Mouse (Mus musculus): ENCODE results near the gene Cask. TPM values are rescaled to one million over a fixed set of nuclear protein-coding genes. Genes with fewer than 3 reads are reported as not detected.

The Cask gene
- polyA plus RNA-seq, 1 experiment from 2014 or later = 64.5 TPM

DNA sequence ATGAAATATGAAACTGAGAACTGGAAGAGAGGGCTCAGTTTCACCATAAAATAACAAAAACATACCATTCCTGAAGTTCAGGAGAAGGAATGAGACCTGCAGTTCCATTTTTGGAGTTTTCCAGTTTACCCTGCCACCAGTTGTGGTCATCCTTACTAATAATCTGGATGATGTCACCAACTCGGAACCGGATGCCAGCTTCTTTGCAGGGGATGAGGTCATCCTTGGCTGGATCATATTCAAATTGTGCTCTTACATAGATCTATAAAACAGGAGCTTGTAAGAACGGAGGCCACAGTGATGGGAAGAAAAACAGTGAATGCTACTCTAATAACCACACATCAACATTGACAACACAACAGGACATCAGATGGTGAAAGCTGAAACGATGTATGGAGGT is 302.1 kb downstream of the Cask start:
- 90% methylated on average over 4 of the region's 4 CpGs for WGBS
- no peak overlapping the region for H3K27ac ChIP-seq (replicated peaks)
- H3K4me2 ChIP-seq = no peak overlapping the region
- H3K27me3 ChIP-seq = no peaks in the 10 kb centered on the region
- no peaks in the 10 kb centered on the region for H3K9me3 ChIP-seq
- H3K4me1 ChIP-seq (replicated peaks) = no peaks in the 10 kb centered on the region
- H3K36me3 ChIP-seq = peaks cover 7% of the 10 kb centered on the region
- H3K4me3 ChIP-seq = no peak overlapping the region
- H3K9ac ChIP-seq = no peak overlapping the region
- ATAC-seq (ENCODE audit: low FRiP score, low read depth) = no peak

DNA sequence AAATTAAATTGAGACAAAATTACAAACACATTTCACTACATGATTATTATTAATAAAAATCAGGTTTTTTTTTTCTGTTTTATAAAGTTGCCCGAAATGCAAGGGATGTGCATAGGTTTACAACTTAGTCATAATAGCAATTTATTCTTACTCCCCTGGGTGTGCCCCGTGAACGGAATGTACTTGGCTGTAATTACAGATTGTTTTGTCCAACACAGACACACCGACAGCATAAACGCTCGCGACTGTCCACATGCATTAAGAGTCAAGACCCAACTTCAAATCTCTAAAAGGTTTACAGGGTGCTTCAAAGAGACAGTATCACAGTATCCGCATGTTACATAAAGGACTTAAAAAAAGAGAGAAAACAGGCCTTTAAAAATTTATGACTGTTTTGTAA is 329.9 kb downstream of the Cask start:
- Histone ChIP-seq H3K27me3 (no peaks in the 10 kb centered on the region), H3K9me3 (no peaks in the 10 kb centered on the region), H3K4me2 (no peak overlapping the region), H3K27ac (replicated peaks) (no peak overlapping the region), H3K4me1 (replicated peaks) (no peaks in the 10 kb centered on the region), H3K9ac (no peak overlapping the region), H3K36me3 (0 out of 2 replicates have a peak, but pooled peaks cover 5% of the 10 kb centered on the region), H3K4me3 (no peak overlapping the region)
- 68% methylated on average over 8 of the region's 8 CpGs for whole genome bisulfite sequencing
- no peak for ATAC-seq (ENCODE audit: low FRiP score, low read depth)

DNA sequence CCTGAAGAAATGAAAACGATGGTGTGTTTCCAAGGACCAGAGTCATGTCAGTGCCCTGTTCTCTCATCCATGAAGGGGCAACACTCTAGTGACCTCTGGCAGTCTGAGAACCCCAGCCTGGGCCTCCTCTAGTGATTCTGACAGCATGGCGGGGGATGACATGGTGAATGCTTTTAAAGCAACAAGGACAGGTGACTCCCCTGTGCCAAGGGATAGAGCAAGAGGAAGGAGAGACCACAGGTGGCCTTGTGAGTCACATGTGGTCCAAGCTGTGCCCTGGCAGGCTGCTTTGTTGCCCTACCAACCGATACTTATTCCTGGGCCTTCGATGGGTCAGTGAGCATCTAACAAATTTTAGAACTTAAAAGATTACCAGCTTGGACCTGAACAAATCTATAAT is 330.6 kb downstream of the Cask start:
- Histone ChIP-seq H3K4me1 (replicated peaks) (no peaks in the 10 kb centered on the region), H3K27me3 (no peaks in the 10 kb centered on the region), H3K9ac (no peak overlapping the region), H3K36me3 (0 out of 2 replicates have a peak, but pooled peaks cover 1% of the 10 kb centered on the region), H3K4me3 (no peak overlapping the region), H3K9me3 (no peaks in the 10 kb centered on the region), H3K4me2 (no peak overlapping the region), H3K27ac (replicated peaks) (no peak overlapping the region)
- no peak for ATAC-seq (ENCODE audit: low FRiP score, low read depth)
- 80% methylated on average over 4 of the region's 4 CpGs for WGBS

DNA sequence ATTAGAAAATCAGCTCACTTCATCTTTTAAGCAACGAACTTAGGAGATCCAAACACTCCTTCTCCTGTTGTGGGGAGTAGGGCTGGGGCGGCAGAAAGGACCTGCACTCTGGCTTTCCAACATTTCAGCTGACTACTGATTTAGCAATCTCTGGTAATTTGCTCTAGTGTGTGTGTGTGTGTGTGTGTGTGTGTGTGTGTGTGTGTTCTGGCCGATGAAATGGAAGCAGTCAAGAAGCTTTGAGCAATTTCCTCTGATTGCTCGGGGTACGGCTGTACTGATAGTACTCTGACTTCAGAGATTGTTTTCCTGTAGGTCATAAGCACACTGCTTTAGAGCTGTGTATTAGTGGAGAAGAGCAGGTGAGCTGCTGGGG is 331.8 kb downstream of the Cask start:
- H3K4me3 ChIP-seq = no peak overlapping the region
- no peak for ATAC-seq (ENCODE audit: low FRiP score, low read depth)
- H3K27ac ChIP-seq (replicated peaks) = peak overlapping the region; percentile 53; the same call in 1 of the 2 replicates
- H3K27me3 ChIP-seq = no peaks in the 10 kb centered on the region
- no peaks in the 10 kb centered on the region for H3K36me3 ChIP-seq
- no peaks in the 10 kb centered on the region for H3K4me1 ChIP-seq (replicated peaks)
- 77% methylated on average over 5 of the region's 5 CpGs for WGBS
- no peak overlapping the region for H3K4me2 ChIP-seq
- H3K9me3 ChIP-seq = no peaks in the 10 kb centered on the region
- H3K9ac ChIP-seq = no peak overlapping the region

DNA sequence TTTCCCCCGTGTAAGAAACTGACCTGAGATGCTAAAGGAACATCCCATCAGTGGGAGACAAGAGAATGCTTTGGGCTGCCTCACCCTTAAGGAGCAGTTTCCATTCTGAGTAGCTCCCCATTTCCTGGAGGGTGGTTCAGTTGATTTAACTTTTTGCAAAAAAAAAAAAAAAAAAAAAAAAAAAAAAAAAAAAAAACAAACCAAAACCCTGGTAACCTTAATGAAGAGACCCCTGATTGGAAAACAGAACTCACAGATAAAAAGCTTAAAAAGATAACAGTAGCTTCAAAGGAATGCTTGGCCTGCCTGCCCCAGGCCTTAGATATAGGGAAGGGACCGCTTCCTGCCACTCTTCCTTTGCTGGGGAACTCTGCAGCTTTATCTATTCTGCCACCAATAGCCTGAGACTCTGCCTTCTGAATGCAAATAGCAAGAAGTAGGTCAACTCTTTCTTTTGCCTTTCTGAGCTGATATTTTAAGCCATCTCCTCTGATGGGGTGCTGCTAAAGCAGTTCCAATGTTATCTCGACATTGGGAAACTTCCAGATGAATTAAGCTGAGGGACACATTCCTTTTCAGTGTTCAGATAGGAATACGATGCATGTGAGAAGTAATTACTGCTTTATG is 332.3 kb downstream of the Cask start:
- H3K27me3 ChIP-seq = no peaks in the 10 kb centered on the region
- H3K36me3 ChIP-seq = no peaks in the 10 kb centered on the region
- WGBS = 66% methylated on average over 4 of the region's 4 CpGs

DNA sequence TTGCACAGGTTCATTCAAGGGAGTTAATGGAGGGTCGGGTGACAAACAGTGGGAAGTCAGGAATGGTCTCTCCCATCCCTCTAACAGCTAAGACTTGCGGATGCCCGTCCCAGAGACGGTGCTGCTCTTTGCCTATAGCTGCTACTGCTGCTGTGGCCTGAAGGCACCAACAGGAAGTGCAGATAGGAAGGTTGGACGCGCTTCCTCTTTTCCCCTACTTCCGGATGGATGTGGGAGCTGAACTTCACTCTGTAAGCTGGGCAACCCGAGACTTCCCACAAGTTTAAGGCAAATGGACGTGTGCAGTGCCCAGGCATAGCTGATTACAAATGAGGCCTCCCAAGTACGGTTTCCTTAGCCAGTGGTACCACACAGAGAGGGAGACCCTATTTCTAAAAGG is 333.1 kb downstream of the Cask start:
- Histone ChIP-seq H3K27me3 (no peaks in the 10 kb centered on the region), H3K4me3 (no peak overlapping the region), H3K9me3 (no peaks in the 10 kb centered on the region), H3K27ac (replicated peaks) (no peak overlapping the region), H3K4me1 (replicated peaks) (no peaks in the 10 kb centered on the region), H3K9ac (no peak overlapping the region), H3K36me3 (no peaks in the 10 kb centered on the region), H3K4me2 (no peak overlapping the region)
- no peak for ATAC-seq (ENCODE audit: low FRiP score, low read depth)
- WGBS = 80% methylated on average over 10 of the region's 10 CpGs

More for the DNA sequence above, 332.3 kb downstream of the Cask start:
- H3K9ac ChIP-seq = no peak overlapping the region
- no peak overlapping the region for H3K4me2 ChIP-seq
- ATAC-seq (ENCODE audit: low FRiP score, low read depth) = no peak
- no peaks in the 10 kb centered on the region for H3K9me3 ChIP-seq
- H3K27ac ChIP-seq (replicated peaks) = peak overlapping the region; percentile 53; the same call in 1 of the 2 replicates
- no peaks in the 10 kb centered on the region for H3K4me1 ChIP-seq (replicated peaks)
- H3K4me3 ChIP-seq = no peak overlapping the region

DNA sequence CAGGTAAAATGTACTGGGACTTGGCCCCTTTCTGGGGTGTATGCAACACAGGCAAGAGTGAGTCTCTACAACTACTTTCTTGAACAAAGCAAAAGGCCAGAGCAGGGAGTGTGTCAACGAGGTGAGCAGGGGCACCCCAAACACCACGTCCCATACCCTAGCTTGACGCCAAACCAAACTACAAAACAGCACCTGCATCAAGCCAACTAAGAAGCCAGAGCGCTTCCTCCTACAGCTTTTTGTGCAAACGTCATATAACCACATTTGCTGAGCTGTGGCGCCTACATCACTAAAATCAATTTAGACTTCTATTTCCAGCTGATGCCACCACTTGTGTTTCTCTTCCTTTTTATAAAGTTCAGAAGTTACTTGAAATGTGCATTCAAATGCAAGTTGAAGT is 334.7 kb downstream of the Cask start:
- Histone ChIP-seq H3K4me2 (no peak overlapping the region), H3K4me3 (no peak overlapping the region), H3K9me3 (no peaks in the 10 kb centered on the region), H3K27ac (replicated peaks) (no peak overlapping the region), H3K4me1 (replicated peaks) (no peaks in the 10 kb centered on the region), H3K9ac (no peak overlapping the region), H3K27me3 (no peaks in the 10 kb centered on the region), H3K36me3 (no peaks in the 10 kb centered on the region)
- WGBS = 90% methylated on average over 6 of the region's 6 CpGs
- ATAC-seq (ENCODE audit: low FRiP score, low read depth) = no peak

DNA sequence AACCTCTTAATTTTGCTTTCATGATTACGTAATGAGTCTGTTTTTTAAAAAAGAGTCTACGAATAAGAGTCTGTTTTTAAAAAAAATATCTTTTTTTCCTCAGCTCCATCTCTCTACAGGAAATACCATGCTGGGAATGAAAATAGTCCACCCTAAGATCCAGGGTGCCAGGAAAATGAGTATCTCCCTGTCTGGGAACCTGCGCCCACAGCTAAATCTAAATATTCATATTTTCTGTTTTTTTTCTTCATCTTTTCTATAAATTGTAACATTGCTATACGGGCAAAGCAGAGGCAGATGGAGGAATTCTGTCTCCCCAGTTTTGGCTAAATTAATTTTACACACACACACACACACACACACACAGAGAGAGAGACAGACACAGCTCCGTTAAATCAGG is 337.3 kb downstream of the Cask start:
- Histone ChIP-seq H3K36me3 (no peaks in the 10 kb centered on the region), H3K9me3 (no peaks in the 10 kb centered on the region), H3K4me2 (no peak overlapping the region), H3K9ac (no peak overlapping the region), H3K4me1 (replicated peaks) (no peaks in the 10 kb centered on the region), H3K4me3 (no peak overlapping the region), H3K27me3 (no peaks in the 10 kb centered on the region), H3K27ac (replicated peaks) (no peak overlapping the region)
- whole genome bisulfite sequencing = 88% methylated on average over 5 of the region's 5 CpGs
- ATAC-seq (ENCODE audit: low FRiP score, low read depth) = no peak

DNA sequence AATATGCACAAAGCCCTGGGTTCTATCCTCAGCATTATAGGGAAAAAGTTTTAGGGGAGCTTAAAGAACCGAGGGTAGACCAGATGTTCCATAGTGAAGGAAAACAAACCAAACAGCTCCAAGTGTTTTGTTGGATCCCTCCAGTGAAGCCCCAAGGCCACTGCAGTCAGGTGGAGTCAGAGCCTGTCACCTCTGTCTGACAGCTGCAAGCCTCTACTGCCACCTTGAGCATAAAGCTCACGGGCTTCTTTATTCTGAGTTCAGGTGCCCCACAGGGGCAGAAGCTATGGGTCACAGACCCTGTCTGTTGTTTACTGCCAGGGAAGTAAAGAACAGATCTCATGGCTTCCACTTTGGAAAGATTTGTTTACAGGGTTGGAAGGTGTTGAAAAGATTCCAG is 338.0 kb downstream of the Cask start:
- H3K36me3 ChIP-seq = no peaks in the 10 kb centered on the region
- no peak overlapping the region for H3K9ac ChIP-seq
- 66% methylated on average over 2 of the region's 2 CpGs for WGBS
- H3K27me3 ChIP-seq = no peaks in the 10 kb centered on the region
- H3K4me1 ChIP-seq (replicated peaks) = no peaks in the 10 kb centered on the region
- H3K4me3 ChIP-seq = no peak overlapping the region
- no peak overlapping the region for H3K27ac ChIP-seq (replicated peaks)
- H3K9me3 ChIP-seq = no peaks in the 10 kb centered on the region
- no peak overlapping the region for H3K4me2 ChIP-seq
- ATAC-seq (ENCODE audit: low FRiP score, low read depth) = no peak

DNA sequence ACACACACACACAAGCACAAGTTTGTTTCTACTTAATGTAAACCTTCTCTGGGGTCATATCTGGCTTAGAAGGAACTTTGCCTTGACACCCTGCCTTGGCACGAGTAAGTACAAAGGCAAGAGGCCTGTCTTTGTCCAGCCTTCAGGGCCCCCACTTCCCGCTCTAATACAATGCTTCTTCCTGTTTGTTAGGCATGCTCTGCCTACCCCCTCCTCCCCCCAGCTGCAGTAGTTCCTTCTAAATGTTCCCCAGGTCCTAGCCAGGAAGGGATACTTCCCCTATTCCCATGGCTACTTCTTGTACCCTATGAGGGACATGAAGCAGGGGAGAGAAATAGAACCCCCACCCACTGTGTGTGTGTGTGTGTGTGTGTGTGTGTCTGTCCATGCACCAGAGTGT is 344.8 kb downstream of the Cask start:
- no peaks in the 10 kb centered on the region for H3K27me3 ChIP-seq
- no peak overlapping the region for H3K27ac ChIP-seq (replicated peaks)
- H3K9me3 ChIP-seq = no peaks in the 10 kb centered on the region
- H3K4me3 ChIP-seq = no peak overlapping the region
- no peak overlapping the region for H3K9ac ChIP-seq
- no peak for ATAC-seq (ENCODE audit: low FRiP score, low read depth)
- H3K4me1 ChIP-seq (replicated peaks) = 0 out of 2 replicates have a peak, but pooled peaks cover 3% of the 10 kb centered on the region
- 54% methylated on average over 2 of the region's 2 CpGs for WGBS
- no peaks in the 10 kb centered on the region for H3K36me3 ChIP-seq
- no peak overlapping the region for H3K4me2 ChIP-seq

DNA sequence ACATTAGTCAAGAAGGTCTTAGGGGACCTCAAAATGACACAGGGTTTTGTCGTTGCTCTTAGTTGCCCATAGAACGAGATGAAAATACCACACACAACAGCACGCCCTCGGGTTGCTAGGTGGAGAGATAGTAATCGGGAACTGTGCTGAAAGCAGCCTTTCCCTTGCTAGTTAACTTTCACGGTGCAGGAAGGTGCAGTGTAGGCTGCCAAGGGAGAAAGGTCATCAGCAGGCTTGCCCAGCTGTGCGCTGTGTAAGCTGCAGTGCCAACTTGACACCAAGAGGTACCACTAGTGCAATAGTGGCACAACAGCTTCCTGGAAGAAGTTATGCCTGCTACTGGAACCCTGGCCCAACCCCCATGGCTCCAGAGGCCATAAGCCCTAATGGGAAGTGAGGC is 346.8 kb downstream of the Cask start:
- Histone ChIP-seq H3K27me3 (no peaks in the 10 kb centered on the region), H3K4me3 (no peak overlapping the region), H3K27ac (replicated peaks) (no peak overlapping the region), H3K36me3 (no peaks in the 10 kb centered on the region), H3K4me2 (no peak overlapping the region), H3K4me1 (replicated peaks) (0 out of 2 replicates have a peak, but pooled peaks cover 3% of the 10 kb centered on the region), H3K9ac (no peak overlapping the region), H3K9me3 (no peaks in the 10 kb centered on the region)
- WGBS = 89% methylated on average over 7 of the region's 7 CpGs
- ATAC-seq (ENCODE audit: low FRiP score, low read depth) = no peak

DNA sequence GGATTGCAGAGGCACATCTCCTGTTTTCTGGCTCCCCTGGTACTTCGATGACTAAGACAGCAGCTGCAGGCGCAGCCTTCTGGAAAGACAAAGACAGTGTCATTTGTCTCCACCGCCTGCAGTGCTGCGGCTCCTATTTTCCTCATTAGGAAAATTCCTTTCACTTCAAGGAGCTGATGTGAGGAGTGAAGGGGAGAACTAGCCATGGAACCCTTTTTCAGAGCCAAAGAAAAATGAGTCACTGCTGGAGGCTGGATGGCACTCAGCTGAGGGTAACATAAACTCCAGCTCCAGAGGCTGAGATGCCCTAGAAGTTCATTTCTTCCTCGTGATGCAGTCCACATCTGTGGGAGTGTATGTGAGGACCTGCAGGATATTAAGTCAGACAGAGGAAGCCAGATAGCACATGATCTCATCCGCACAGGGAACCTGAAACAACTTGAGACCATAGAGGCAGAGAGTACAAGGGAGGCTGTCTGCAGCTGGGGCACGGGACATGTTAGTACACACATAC is 348.2 kb downstream of the Cask start:
- Histone ChIP-seq H3K4me3 (no peak overlapping the region), H3K27ac (replicated peaks) (peak overlapping the region; percentile 73), H3K27me3 (no peaks in the 10 kb centered on the region), H3K4me1 (replicated peaks) (0 out of 2 replicates have a peak, but pooled peaks cover 3% of the 10 kb centered on the region), H3K36me3 (no peaks in the 10 kb centered on the region), H3K4me2 (peak overlapping the region; percentile 28), H3K9ac (no peak overlapping the region), H3K9me3 (no peaks in the 10 kb centered on the region)
- ATAC-seq (ENCODE audit: low FRiP score, low read depth) = 0 out of 2 replicates have a peak, but pooled peaks have one; percentile 71
- 55% methylated on average over 7 of the region's 7 CpGs for WGBS

DNA sequence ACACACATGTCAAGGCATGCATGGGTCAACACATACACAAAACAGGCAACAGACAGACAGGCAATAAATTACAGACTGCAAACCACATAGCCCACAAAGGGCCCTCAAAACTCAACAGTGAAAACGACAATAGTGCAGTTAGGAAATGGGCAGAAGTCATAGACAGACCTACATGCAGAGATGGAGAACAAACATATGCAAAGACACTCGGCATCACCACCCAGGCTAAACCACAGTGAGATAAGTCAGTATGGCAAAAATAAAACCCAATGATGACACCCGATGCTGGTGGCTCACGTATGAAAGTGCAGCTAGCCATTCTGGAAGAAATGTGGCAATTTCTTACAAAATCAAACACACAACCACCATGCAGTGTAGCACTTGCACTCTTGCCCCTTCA is 350.9 kb downstream of the Cask start:
- no peak overlapping the region for H3K4me2 ChIP-seq
- H3K9ac ChIP-seq = no peak overlapping the region
- 0 out of 2 replicates have a peak, but pooled peaks cover 3% of the 10 kb centered on the region for H3K4me1 ChIP-seq (replicated peaks)
- 84% methylated on average over 4 of the region's 4 CpGs for WGBS
- no peak overlapping the region for H3K4me3 ChIP-seq
- no peaks in the 10 kb centered on the region for H3K27me3 ChIP-seq
- no peaks in the 10 kb centered on the region for H3K9me3 ChIP-seq
- no peaks in the 10 kb centered on the region for H3K36me3 ChIP-seq
- ATAC-seq (ENCODE audit: low FRiP score, low read depth) = no peak
- no peak overlapping the region for H3K27ac ChIP-seq (replicated peaks)

All from hindbrain, embryonic 15.5 days (tissue).